Mouse (Mus musculus) ES-Bruce4 (cell line): Measurements from ENCODE around the gene Kmt2c.

ENCODE experiments used
- CTCF ChIP-seq: IDR thresholded peaks from one replicate; pipeline ENCODE4 v1.8.1; 2011; ENCODE audit warnings: low read depth, low read length
- POLR2A ChIP-seq: IDR thresholded peaks from one replicate; pipeline ENCODE4 v1.8.1; 2011; ENCODE audit warnings: low read length; ENCODE audit not compliant: insufficient read depth

- no peak for TF ChIP-seq POLR2A
- no peak for TF ChIP-seq CTCF
These were observed 214.6 kb downstream of the Kmt2c start for GRCm38 (mm10) chr5:25283988-25284387.
